ENCODE assay signal across 9 mouse cellular contexts in the genomic region with DNA sequence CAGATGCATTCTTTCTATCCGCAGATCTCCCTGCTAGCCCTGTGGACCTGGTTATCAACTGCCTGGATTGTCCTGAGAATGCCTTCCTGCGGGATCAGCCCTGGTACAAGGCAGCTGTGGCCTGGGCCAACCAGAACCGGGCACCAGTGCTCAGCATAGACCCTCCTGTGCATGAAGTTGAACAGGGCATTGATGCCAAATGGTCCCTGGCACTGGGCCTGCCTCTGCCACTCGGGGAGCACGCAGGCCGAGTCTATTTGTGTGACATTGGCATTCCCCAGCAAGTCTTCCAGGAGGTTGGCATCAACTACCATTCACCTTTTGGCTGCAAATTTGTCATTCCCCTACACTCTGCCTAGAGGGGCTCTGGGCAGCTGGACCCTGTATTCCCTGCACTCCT. TPM values are rescaled to one million over a fixed set of nuclear protein-coding genes. Genes with fewer than 3 reads are reported as not detected.
DNase-seq lines count a peak whose midpoint lies in the region; ATAC-seq and TF ChIP-seq lines count a peak whose summit lies in the region.
"Had no signal": no experiment of that assay in that cellular context is flagged by ENCODE, and none has a peak within 500 bp of the region (broad histone marks: within the 10 kb centered on the region; RNA-seq: fewer than 3 reads in every experiment).

No protein-coding gene starts in this region.

- no peaks in the 10 kb centered on the region for H3K27me3 ChIP-seq in heart, embryonic 10.5 days (ENCODE audit: insufficient read depth, poor library complexity, severe bottlenecking)
- no peaks in the 10 kb centered on the region for H3K27me3 ChIP-seq in kidney, postnatal 0 days (ENCODE audit: insufficient read depth, low read length)
- H3K27me3 ChIP-seq in kidney, embryonic 16.5 days (ENCODE audit: insufficient read depth, low read length), result no peaks in the 10 kb centered on the region
- no peaks in the 10 kb centered on the region for H3K27me3 ChIP-seq in CH12.LX (replicated peaks)

- dilution Hi-C loops in CH12.LX (cut with MboI; ENCODE audit: extremely low pct_ligation_motif_present, extremely low pct_unique_long_range_greater_than_20kb, low sequenced_read_pairs), result no loop called here

- no peak for TF ChIP-seq EP300 in CH12.LX (IDR thresholded peaks at IDR 0.05; ENCODE audit: low read length)

- TF ChIP-seq CTCF in kidney, postnatal 0 days (IDR thresholded peaks at IDR 0.05; ENCODE audit: low read depth), result no peak
- TF ChIP-seq CTCF in CH12.LX (conservative IDR thresholded peaks at IDR 0.05 in 1 of 2, IDR thresholded peaks at IDR 0.05 in 1 of 2; ENCODE audit: low read depth in 2 of 2, low read length in 2 of 2), result no peak

- in situ Hi-C loops in CH12.LX (cut with MboI; ENCODE audit: low pct_ligation_motif_present, low pct_unique_long_range_greater_than_20kb, low sequenced_read_pairs), result no loop called here

- WGBS in heart, embryonic 10.5 days, result 82% methylated on average over 6 of the region's 6 CpGs
- 87% methylated on average over 6 of the region's 6 CpGs for WGBS in kidney, postnatal 0 days
- 91% methylated on average over 6 of the region's 6 CpGs for WGBS in kidney, embryonic 16.5 days

- no peaks in the 10 kb centered on the region for H3K79me2 ChIP-seq in CH12.LX (replicated peaks; ENCODE audit: control insufficient read depth, extremely low read depth, insufficient read depth, poor library complexity, severe bottlenecking)

- no peak for ATAC-seq in kidney, postnatal 0 days (replicated peaks; ENCODE audit: low FRiP score, low read depth)
- ATAC-seq in kidney, embryonic 16.5 days (ENCODE audit: low FRiP score, low TSS enrichment), result no peak
- no peak for ATAC-seq in megakaryocyte, adult 5-6 weeks (ENCODE audit: poor library complexity, severe bottlenecking)

- H3K4me3 ChIP-seq in heart, embryonic 10.5 days, result no peak overlapping the region
- H3K4me3 ChIP-seq in kidney, postnatal 0 days (replicated peaks; ENCODE audit: low read depth, low read length), result no peak overlapping the region
- no peak overlapping the region for H3K4me3 ChIP-seq in kidney, embryonic 16.5 days (ENCODE audit: low read length)
- no peak overlapping the region for H3K4me3 ChIP-seq in CH12.LX (replicated peaks in 1 of 3; ENCODE audit: low read depth in 2 of 3, low read length in 2 of 3, poor library complexity in 1 of 3)

- H3K27ac ChIP-seq in heart, embryonic 10.5 days, result no peak overlapping the region
- peak overlapping the region; percentile 15; the same call in 1 of the 2 replicates for H3K27ac ChIP-seq in kidney, postnatal 0 days
- no peak overlapping the region for H3K27ac ChIP-seq in kidney, embryonic 16.5 days (ENCODE audit: low read length)
- no peak overlapping the region for H3K27ac ChIP-seq in CH12.LX (ENCODE audit: insufficient read depth, low read depth)

- no peaks in the 10 kb centered on the region for H3K4me1 ChIP-seq in heart, embryonic 10.5 days
- H3K4me1 ChIP-seq in kidney, postnatal 0 days (replicated peaks; ENCODE audit: insufficient read depth, low read length), result no peaks in the 10 kb centered on the region
- no peaks in the 10 kb centered on the region for H3K4me1 ChIP-seq in kidney, embryonic 16.5 days (ENCODE audit: insufficient read depth, low read length)
- peaks cover 2 to 8% of the 10 kb centered on the region in 2 experiments; a peak in 3 of 4 replicates for H3K4me1 ChIP-seq in CH12.LX (ENCODE audit: control insufficient read depth in 1 of 2, insufficient read depth in 2 of 2)

- no peak for TF ChIP-seq RAD21 in CH12.LX (IDR thresholded peaks at IDR 0.05; ENCODE audit: low read depth, low read length)

- peak; percentile 95 for DNase-seq in heart, adult 11 months
- no peak for DNase-seq in heart, embryonic 10.5 days (ENCODE audit: low spot score)
- DNase-seq in kidney, postnatal 0 days (ENCODE audit: low spot score), result no peak
- no peak for DNase-seq in CH12.LX (ENCODE audit: extremely low read depth)
- DNase-seq in cerebellum, adult 9-10 months, result peak; percentile 76
- DNase-seq in B cell, adult 2 months, result no peak
- DNase-seq: adrenal gland, postnatal 25 days had no signal

- no peak overlapping the region for H3K9ac ChIP-seq in kidney, postnatal 0 days (ENCODE audit: low read depth, low read length)
- no peak overlapping the region for H3K9ac ChIP-seq in kidney, embryonic 16.5 days (replicated peaks; ENCODE audit: low read length)
- no peak overlapping the region for H3K9ac ChIP-seq in CH12.LX (ENCODE audit: insufficient read depth, low read depth)

- TF ChIP-seq POLR2A in CH12.LX (IDR thresholded peaks at IDR 0.05; ENCODE audit: low read depth, low read length), result no peak

- H3K4me2 ChIP-seq in kidney, postnatal 0 days (ENCODE audit: low read length), result no peak overlapping the region
- no peak overlapping the region for H3K4me2 ChIP-seq in kidney, embryonic 16.5 days (replicated peaks; ENCODE audit: low read depth, low read length)
- H3K4me2 ChIP-seq in CH12.LX (ENCODE audit: insufficient read depth, low read depth, poor library complexity, severe bottlenecking), result no peak overlapping the region

- H3K9me3 ChIP-seq in heart, embryonic 10.5 days, result no peaks in the 10 kb centered on the region
- H3K9me3 ChIP-seq in kidney, postnatal 0 days (replicated peaks; ENCODE audit: low read length), result no peaks in the 10 kb centered on the region
- H3K9me3 ChIP-seq in kidney, embryonic 16.5 days (ENCODE audit: low read length), result no peaks in the 10 kb centered on the region
- H3K9me3 ChIP-seq in CH12.LX (replicated peaks; ENCODE audit: low read length), result peaks cover 4% of the 10 kb centered on the region

- H3K36me3 ChIP-seq in heart, embryonic 10.5 days, result peaks cover 96% of the 10 kb centered on the region
- peaks cover 80% of the 10 kb centered on the region for H3K36me3 ChIP-seq in kidney, postnatal 0 days (ENCODE audit: insufficient read depth, low read length)
- H3K36me3 ChIP-seq in kidney, embryonic 16.5 days (ENCODE audit: insufficient read depth, low read length), result peaks cover 79% of the 10 kb centered on the region
- peaks cover 87 to 97% of the 10 kb centered on the region in 2 experiments for H3K36me3 ChIP-seq in CH12.LX (replicated peaks in 1 of 2; ENCODE audit: control insufficient read depth in 1 of 2, insufficient read depth in 1 of 2, low read length in 1 of 2)

TF ChIP-seq in CH12.LX, 34 proteins besides CTCF, POLR2A, EP300 and RAD21:
- TF ChIP-seq NRF1 (IDR thresholded peaks at IDR 0.05; ENCODE audit: low read depth, low read length) (no peak), POLR2AphosphoS2 (IDR thresholded peaks at IDR 0.05; ENCODE audit: low read depth, low read length) (0 out of 2 replicates have a peak, but pooled peaks have one; percentile 3)
TF ChIP-seq in CH12.LX: peak in this region for 1.

RNA-seq across cellular contexts. Expression of gene Clk3, which starts 17.5 kb away (rescaled TPM):
- polyA plus RNA-seq in heart, embryonic 10.5 days (2016; fragmentation: Nextera tagmentation; extraction: Ambion mirVana), result 70.6 and 79.7 TPM in 2 replicates
- polyA plus RNA-seq in kidney, postnatal 0 days (2015; fragmentation: Nextera tagmentation; extraction: Ambion mirVana), result 50.3 and 51.7 TPM in 2 replicates
- 82.0 and 90.0 TPM in 2 replicates for polyA plus RNA-seq in kidney, embryonic 16.5 days (2015; fragmentation: Nextera tagmentation; extraction: Ambion mirVana)
- 39.9 and 46.7 TPM in 2 replicates for total RNA-seq in CH12.LX (2012; rRNA removed)
- 69.0 and 87.7 TPM in 2 replicates for total RNA-seq in CH12.LX (2014; rRNA removed)
- 62.4 and 67.9 TPM in 2 replicates for polyA plus RNA-seq in CH12.LX (2012; ENCODE audit: insufficient read length, low read depth)
- 55.8 and 59.7 TPM in 2 replicates for total RNA-seq in megakaryocyte, adult 5-6 weeks (2015)
- total RNA-seq in megakaryocyte, adult 5-6 weeks (2017), result 60.0 and 91.1 TPM in 2 replicates

RNA-seq across cellular contexts. Expression of gene Edc3, which starts 39.8 kb away (rescaled TPM):
- 24.7 and 28.5 TPM in 2 replicates for polyA plus RNA-seq in heart, embryonic 10.5 days (2016; fragmentation: Nextera tagmentation; extraction: Ambion mirVana)
- 23.1 and 26.4 TPM in 2 replicates for polyA plus RNA-seq in kidney, postnatal 0 days (2015; fragmentation: Nextera tagmentation; extraction: Ambion mirVana)
- polyA plus RNA-seq in kidney, embryonic 16.5 days (2015; fragmentation: Nextera tagmentation; extraction: Ambion mirVana), result 39.2 and 41.2 TPM in 2 replicates
- total RNA-seq in CH12.LX (2012; rRNA removed) (9.6 and 10.6 TPM in 2 replicates), CH12.LX (2014; rRNA removed) (10.9 and 13.6 TPM in 2 replicates)
- polyA plus RNA-seq in CH12.LX (2012; ENCODE audit: insufficient read length, low read depth), result 24.1 and 27.9 TPM in 2 replicates
- total RNA-seq in megakaryocyte, adult 5-6 weeks (2015), result 5.5 and 5.7 TPM in 2 replicates
- total RNA-seq in megakaryocyte, adult 5-6 weeks (2017), result 3.7 and 4.9 TPM in 2 replicates

Comparison
In these comparisons a context has a peak if more than half of its experiments do, and no peak if none do; other contexts are left out.
1. DNase-seq: peak in heart, adult 11 months (single experiment) and cerebellum, adult 9-10 months (single experiment); none in heart, embryonic 10.5 days (single experiment), kidney, postnatal 0 days (single experiment), CH12.LX (single experiment) and B cell, adult 2 months (0 of 2).